Mouse (Mus musculus) right cerebral cortex, postnatal 36 days (tissue): ENCODE results near the gene Pgf.

ENCODE experiments used
- DNase-seq, 2 experiments: peaks; one replicate each; pipeline ENCODE4 v3.0.0; 2022; ENCODE audit warnings: low spot score in 2 of 2, mixed read lengths in 1 of 2

The Pgf gene

DNA sequence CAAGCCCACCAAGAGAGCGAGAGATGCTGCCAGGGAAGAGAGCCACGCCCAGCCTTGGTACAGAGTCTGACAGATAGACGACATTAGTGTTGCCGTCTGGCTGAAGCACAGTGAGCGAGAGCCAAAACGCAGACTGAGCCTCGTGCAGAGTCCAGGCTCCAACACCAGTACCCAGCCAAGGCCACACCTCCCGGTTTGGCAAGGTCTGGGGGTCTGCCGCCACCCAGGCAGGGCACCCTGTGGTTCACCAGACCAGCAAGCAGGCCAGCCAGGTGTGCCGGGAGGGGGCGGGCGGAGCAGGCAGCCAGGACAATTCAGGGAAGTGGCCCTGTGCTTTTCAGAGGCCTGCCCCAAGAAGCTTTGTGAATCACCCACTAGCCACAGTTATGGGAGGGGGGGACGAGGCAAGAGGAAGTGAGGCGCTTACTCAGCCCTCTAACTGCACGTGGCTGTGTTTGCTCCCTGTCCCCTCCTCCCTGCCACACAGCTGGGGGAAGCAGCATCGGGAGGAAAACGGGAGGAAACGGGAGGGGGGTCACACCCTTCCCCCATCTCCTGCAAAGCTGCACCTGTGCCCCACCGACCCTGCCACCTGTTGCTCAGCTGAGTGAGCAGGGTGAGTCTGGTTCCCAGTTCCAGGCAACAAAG, 15.0 kb upstream of the Pgf start:
- no peak for DNase-seq

DNA sequence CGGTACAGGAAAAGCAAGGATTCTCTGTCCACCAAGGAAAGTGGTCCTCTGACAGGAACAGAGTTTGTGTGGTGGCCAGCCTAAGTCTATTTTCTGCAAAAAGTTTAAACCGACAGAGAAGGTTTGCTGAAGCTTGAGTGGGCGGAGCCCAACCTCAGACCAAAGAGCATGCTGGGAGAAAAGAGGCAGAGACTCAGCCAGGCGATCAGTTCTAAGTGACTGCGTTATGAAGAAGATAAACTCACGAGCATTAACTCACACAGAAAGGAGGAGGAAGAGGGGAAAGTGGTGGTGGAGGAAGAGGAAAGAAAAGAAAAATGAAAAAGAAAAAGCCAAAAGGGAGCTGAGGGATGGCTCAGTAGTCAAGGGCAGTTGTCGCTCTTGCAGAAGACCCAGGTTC, 12.7 kb upstream of the Pgf start:
- no peak for DNase-seq

DNA sequence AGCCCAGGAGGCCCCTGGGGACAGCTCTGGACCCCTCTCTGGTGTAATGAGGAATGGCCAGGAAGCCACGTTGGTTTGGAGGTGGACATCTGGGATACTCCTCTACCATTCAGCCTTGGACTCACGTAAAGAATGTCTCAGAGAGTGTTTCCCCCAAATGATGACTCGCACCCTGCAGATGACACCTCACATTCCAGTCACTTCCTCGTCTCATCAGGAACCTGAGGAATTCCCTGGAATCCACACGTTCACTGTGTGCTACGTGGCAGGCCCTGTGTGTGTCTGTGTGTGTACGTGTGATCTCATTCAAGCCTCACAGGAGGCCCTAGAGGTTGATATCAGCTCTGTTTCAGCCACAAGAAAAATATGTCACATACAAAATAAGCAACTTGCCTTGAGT, 8.8 kb upstream of the Pgf start:
- no peak for DNase-seq

GRCm38 (mm10) chr12:85185810-85186209, 8.2 kb upstream of the Pgf start:
- no peak for DNase-seq

- DNase-seq = no peak
Measured at GRCm38 (mm10) chr12:85184118-85184517, 6.5 kb upstream of the Pgf start.

DNA sequence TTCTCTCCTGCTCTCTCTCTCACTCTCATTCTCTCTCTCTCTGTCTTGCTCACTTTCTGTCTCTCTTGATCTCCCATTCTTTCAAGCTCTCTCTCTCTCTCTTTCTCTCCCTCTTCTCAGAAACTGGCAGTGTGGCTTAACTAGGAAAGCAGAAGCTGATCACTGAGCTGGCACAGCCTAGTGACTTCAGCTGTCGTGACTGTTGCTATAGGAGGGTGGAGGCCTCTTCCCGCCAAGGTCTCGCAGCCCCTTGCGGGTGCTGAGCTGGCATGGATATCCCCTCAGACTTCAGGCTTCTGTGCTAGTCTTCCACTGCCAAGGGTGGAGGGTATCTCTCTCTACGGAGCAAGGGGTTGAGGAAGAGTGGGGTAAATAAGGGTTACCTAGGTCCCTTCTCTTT, 5.3 kb upstream of the Pgf start:
- DNase-seq = no peak

DNA sequence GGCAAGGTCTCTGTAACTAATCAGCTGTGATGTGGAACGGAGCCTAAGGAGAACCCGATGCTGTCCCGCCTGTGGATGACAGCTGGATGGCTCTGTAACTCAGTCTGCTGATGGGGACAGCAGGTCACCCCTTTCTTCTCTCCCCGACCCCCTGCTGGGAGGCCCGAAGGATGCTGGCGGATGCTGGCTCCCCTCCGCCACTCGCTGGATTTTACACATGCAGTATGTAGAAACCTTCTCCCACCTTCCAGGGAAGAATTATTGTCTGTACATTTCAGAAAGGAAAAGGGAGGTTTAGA, 4.7 kb upstream of the Pgf start:
- no peak for DNase-seq

DNA sequence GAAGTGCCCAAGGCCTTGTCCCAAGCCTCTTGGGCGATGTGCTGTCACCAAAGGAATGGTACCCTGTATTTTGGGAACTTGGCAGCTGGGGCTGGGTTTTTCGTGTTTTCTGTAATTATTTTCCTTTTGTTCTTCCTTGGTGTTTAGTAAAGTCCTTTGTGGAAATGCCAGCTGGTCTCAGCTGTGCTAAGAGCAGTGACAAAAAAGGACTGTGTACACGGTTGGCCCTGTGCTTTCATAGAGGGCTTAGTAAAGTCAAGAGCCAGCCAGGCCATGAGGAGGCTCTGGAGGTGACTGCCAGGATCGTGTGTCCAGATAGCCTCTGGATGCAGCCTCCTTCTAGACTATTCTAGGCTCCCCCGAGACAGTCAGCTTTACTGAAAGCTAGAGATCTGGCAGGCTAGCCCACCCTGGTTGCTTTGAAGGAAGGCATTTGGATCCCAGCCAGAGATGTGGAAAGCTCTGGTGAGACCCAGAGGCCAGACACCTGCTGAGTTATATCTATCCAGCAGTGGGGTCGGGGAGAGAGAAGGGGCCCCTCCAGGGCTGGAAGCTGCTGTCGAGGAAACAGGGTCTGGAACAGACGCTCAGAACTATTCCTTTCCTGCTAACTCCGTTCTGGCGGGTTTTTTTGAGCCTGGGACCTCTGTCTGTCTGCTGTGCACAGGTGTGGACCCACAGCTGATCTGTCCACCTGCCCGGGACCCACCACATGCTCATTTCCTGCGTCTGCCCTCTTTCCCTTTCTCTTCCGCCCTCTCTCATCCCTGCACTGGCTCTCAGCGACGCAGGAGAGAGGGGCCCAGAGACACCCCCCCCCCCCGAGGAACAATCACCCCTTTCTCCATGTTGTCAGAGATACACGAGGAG, 4.1 kb upstream of the Pgf start:
- no peak for DNase-seq

DNA sequence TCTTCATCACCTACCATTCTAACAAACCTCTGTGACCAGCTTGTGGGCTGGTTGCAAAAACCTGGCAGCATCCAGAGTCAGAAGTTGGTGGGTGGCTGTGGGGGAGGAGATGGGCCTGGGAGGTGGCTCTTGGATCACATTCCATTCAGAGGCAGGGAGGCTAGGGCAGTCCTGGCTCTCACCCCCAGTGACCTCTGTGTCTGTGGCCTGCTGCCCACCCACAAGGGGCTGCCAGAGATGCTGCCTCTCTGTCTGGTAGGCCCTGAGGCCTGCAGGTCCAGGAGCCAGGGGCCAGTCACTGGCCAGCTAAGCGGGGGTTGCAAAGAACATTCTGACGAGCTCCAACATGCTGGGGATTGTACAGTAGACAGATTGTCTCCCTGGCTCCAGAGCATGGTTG, 704 bp upstream of the Pgf start:
- DNase-seq = no peak

GRCm38 (mm10) chr12:85176846-85177523, 605 bp downstream of the Pgf start:
- DNase-seq = no peak

GRCm38 (mm10) chr12:85175926-85176845, 1.4 kb downstream of the Pgf start:
- DNase-seq = no peak

GRCm38 (mm10) chr12:85175087-85175675, 2.4 kb downstream of the Pgf start:
- DNase-seq = no peak

GRCm38 (mm10) chr12:85174016-85174415, 3.6 kb downstream of the Pgf start:
- no peak for DNase-seq

- no peak for DNase-seq
Measured at GRCm38 (mm10) chr12:85170948-85171307, 6.7 kb downstream of the Pgf start.

- no peak for DNase-seq
Measured at GRCm38 (mm10) chr12:85170284-85170947, 7.2 kb downstream of the Pgf start.

DNA sequence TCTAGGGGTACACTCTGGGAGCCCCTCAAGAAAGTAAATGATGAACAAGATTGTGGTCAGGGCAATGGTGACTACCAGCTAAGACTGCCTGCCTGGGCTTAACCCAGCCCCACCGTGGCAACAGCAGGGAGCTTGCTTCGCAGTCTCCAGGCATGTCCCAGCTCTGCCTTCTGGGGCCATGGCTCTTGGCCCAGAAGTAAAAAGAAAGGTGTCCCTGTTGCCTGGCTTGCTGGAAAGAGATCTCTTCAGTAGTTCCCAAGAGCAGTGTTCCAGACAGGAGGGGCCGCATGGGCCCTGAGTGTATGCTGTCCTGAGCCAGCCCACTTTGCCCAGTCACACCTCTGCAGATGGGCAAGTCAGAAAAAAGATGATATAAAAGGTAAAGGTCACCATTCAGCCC, 7.7 kb downstream of the Pgf start:
- DNase-seq = no peak

- peak; percentile 61 to 77 for DNase-seq
Measured at GRCm38 (mm10) chr12:85169117-85169858, 8.3 kb downstream of the Pgf start.

- DNase-seq = no peak
Measured at GRCm38 (mm10) chr12:85166631-85167030, 11.0 kb downstream of the Pgf start.

DNA sequence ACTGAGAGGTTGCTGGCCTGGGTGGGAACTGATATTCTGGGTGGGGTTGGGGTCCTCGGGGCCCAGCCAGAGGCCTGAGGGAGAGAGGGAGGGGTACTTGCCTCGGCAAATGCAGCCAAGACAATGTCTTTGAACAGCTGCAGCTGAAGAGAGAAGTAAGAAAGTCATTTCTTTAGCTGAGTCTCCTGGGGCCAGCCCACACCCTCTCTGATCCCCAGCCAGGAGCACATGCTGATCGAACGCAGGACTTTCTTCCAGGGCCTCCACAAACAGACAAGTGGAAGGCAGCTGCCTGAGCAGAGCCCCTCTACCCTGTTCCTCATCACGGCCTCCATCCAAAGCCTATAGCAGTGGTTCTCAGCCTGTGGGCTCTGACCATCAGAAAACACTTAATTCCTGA, 12.6 kb downstream of the Pgf start:
- DNase-seq = no peak

DNA sequence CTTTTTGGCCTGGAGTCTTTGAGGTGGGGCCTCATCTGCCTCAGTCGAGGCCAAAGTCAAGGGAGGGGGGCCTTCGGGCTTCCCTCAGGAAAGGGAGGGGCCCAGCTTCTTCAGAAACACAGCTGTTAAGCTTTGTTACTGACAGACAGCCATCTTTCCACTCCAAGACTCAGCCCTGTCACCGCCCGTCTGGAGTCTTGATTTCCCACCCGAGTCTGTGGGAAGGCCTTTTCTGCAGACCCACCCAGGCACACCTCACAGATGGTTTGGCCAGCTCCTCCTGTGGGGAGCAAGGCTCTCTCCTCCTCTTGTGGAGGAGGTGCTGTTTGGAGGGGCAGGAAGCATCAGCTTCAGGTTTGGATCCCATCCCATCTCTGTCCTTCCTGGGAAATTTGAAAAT, 18.0 kb downstream of the Pgf start:
- no peak for DNase-seq
